Comparison of ENCODE assay signal across 7 mouse cellular contexts in the genomic region with DNA sequence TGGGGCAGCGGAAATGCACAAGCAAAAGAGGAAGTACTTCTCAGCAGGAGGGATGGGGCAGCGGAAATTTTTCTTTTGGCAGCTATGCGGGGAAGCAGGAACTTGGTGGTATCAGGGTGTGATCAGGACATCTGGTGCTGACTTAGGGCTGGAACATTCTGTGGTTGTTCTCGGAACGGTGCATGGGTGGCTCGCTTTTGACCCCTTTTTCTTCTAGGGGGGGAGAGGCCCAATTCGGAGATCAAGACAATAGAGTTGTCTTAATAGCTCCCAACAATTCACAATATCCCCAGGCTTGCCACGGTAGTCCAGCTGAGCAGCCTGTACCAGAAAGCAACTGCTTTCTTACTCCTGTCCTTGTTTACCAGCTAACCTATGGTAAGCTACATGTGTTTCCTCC.
DNase-seq lines count a peak whose midpoint lies in the region; ATAC-seq and TF ChIP-seq lines count a peak whose summit lies in the region.
"Not testable (repeated sequence)": the region's sequence is repeated elsewhere in the genome, so short reads cannot be mapped to it uniquely, and the experiment has no call there.

No protein-coding gene starts in this region.

- 81% methylated on average over 8 of the region's 8 CpGs for WGBS in forebrain, embryonic 12.5 days
- WGBS in hindbrain, embryonic 13.5 days = 65% methylated on average over 8 of the region's 8 CpGs
- 81% methylated on average over 8 of the region's 8 CpGs for WGBS in midbrain, embryonic 10.5 days
- 76% methylated on average over 8 of the region's 8 CpGs for WGBS in midbrain, embryonic 12.5 days
- WGBS in midbrain, embryonic 14.5 days = 80% methylated on average over 8 of the region's 8 CpGs
- 63% methylated on average over 8 of the region's 8 CpGs for WGBS in neural tube, embryonic 13.5 days

- H3K27me3 ChIP-seq in MEL (ENCODE audit: control insufficient read depth in 1 of 2, insufficient read depth in 2 of 2, low read length in 2 of 2); hindbrain, embryonic 13.5 days; midbrain, embryonic 12.5 days; midbrain, embryonic 14.5 days (ENCODE audit: control insufficient read depth, insufficient read depth, low read length); neural tube, embryonic 13.5 days: not testable (repeated sequence)
- H3K27me3 ChIP-seq in forebrain, embryonic 12.5 days = peaks cover 26% of the 10 kb centered on the region; the same call in 1 of the 2 replicates
- H3K27me3 ChIP-seq in midbrain, embryonic 10.5 days (ENCODE audit: low read depth, poor library complexity, severe bottlenecking) = peaks cover 22% of the 10 kb centered on the region; the same call in 1 of the 2 replicates

- not testable (repeated sequence) for TF ChIP-seq EP300 in MEL (IDR thresholded peaks at IDR 0.05; ENCODE audit: low read depth in 1 of 2, low read length in 2 of 2)

- not testable (repeated sequence) for H3K4me1 ChIP-seq in MEL (ENCODE audit: control insufficient read depth in 1 of 2, insufficient read depth in 2 of 2, low read length in 2 of 2)
- peaks cover 34% of the 10 kb centered on the region for H3K4me1 ChIP-seq in forebrain, embryonic 12.5 days
- H3K4me1 ChIP-seq in hindbrain, embryonic 13.5 days (replicated peaks) = peaks cover 35% of the 10 kb centered on the region
- peaks cover 61% of the 10 kb centered on the region for H3K4me1 ChIP-seq in midbrain, embryonic 10.5 days
- peaks cover 31% of the 10 kb centered on the region for H3K4me1 ChIP-seq in midbrain, embryonic 12.5 days
- peaks cover 13% of the 10 kb centered on the region for H3K4me1 ChIP-seq in midbrain, embryonic 14.5 days (ENCODE audit: control insufficient read depth, insufficient read depth, low read length)
- peaks cover 55% of the 10 kb centered on the region for H3K4me1 ChIP-seq in neural tube, embryonic 13.5 days (replicated peaks)

- peak; percentile 6 for DNase-seq in MEL (ENCODE audit: low read depth, low spot score)
- DNase-seq in midbrain, embryonic 10.5 days (ENCODE audit: low spot score); midbrain, embryonic 14.5 days: not testable (repeated sequence)

- H3K9ac ChIP-seq in MEL (ENCODE audit: control insufficient read depth, low read depth, low read length, poor library complexity, severe bottlenecking); forebrain, embryonic 12.5 days; hindbrain, embryonic 13.5 days; midbrain, embryonic 12.5 days (replicated peaks); midbrain, embryonic 14.5 days (replicated peaks; ENCODE audit: low read length); neural tube, embryonic 13.5 days: not testable (repeated sequence)

- not testable (repeated sequence) for TF ChIP-seq RAD21 in MEL (IDR thresholded peaks at IDR 0.05; ENCODE audit: low read depth, low read length)

- not testable (repeated sequence) for H3K36me3 ChIP-seq in MEL (ENCODE audit: control insufficient read depth in 1 of 2, insufficient read depth in 2 of 2, low read length in 2 of 2); forebrain, embryonic 12.5 days (replicated peaks); hindbrain, embryonic 13.5 days; midbrain, embryonic 10.5 days; midbrain, embryonic 12.5 days; midbrain, embryonic 14.5 days (ENCODE audit: control insufficient read depth, insufficient read depth, low read length); neural tube, embryonic 13.5 days

- not testable (repeated sequence) for H3K79me2 ChIP-seq in MEL (ENCODE audit: control insufficient read depth, insufficient read depth, low read length, poor library complexity)

- H3K4me2 ChIP-seq in forebrain, embryonic 12.5 days; hindbrain, embryonic 13.5 days; midbrain, embryonic 12.5 days (replicated peaks); midbrain, embryonic 14.5 days (ENCODE audit: low read length); neural tube, embryonic 13.5 days: not testable (repeated sequence)

- not testable (repeated sequence) for H3K9me3 ChIP-seq in MEL (replicated peaks; ENCODE audit: insufficient read depth, low read length); forebrain, embryonic 12.5 days; hindbrain, embryonic 13.5 days; midbrain, embryonic 10.5 days (replicated peaks); midbrain, embryonic 12.5 days; midbrain, embryonic 14.5 days (ENCODE audit: control insufficient read depth, low read length); neural tube, embryonic 13.5 days

- not testable (repeated sequence) for H3K27ac ChIP-seq in MEL (ENCODE audit: control insufficient read depth, low read depth, low read length)
- peak overlapping the region; percentile 19; the same call in 1 of the 2 replicates for H3K27ac ChIP-seq in forebrain, embryonic 12.5 days
- peak overlapping the region; percentile 82; the same call in 1 of the 2 replicates for H3K27ac ChIP-seq in hindbrain, embryonic 13.5 days
- H3K27ac ChIP-seq in midbrain, embryonic 10.5 days (replicated peaks) = peak overlapping the region; percentile 19; the same call in 1 of the 2 replicates
- H3K27ac ChIP-seq in midbrain, embryonic 12.5 days (replicated peaks) = 0 out of 2 replicates have a peak overlapping the region, but pooled peaks have one; percentile 46
- peak overlapping the region; percentile 49; the same call in 1 of the 2 replicates for H3K27ac ChIP-seq in midbrain, embryonic 14.5 days (replicated peaks; ENCODE audit: low read depth, low read length)
- peak overlapping the region; percentile 84 for H3K27ac ChIP-seq in neural tube, embryonic 13.5 days (replicated peaks)

- not testable (repeated sequence) for H3K4me3 ChIP-seq in MEL (ENCODE audit: control insufficient read depth in 1 of 2, insufficient read depth in 1 of 2, low read depth in 2 of 2, low read length in 2 of 2); forebrain, embryonic 12.5 days (replicated peaks); hindbrain, embryonic 13.5 days; midbrain, embryonic 10.5 days; midbrain, embryonic 12.5 days; midbrain, embryonic 14.5 days (replicated peaks; ENCODE audit: low read depth, low read length); neural tube, embryonic 13.5 days

- ATAC-seq in forebrain, embryonic 12.5 days (ENCODE audit: low FRiP score); hindbrain, embryonic 13.5 days (ENCODE audit: low FRiP score); midbrain, embryonic 12.5 days (ENCODE audit: low FRiP score, low read depth); midbrain, embryonic 14.5 days (ENCODE audit: low FRiP score, low TSS enrichment); neural tube, embryonic 13.5 days (ENCODE audit: low read depth): not testable (repeated sequence)

- TF ChIP-seq CTCF in MEL (IDR thresholded peaks at IDR 0.05 in 2 of 3, conservative IDR thresholded peaks at IDR 0.05 in 1 of 3; ENCODE audit: control insufficient read depth in 1 of 3, insufficient read depth in 1 of 3, low read depth in 2 of 3, low read length in 3 of 3, poor library complexity in 1 of 3, severe bottlenecking in 1 of 3) = not testable (repeated sequence)

- TF ChIP-seq POLR2A in MEL (IDR thresholded peaks at IDR 0.05; ENCODE audit: control insufficient read depth in 1 of 2, insufficient read depth in 1 of 2, low read depth in 1 of 2, low read length in 2 of 2, poor library complexity in 1 of 2) = not testable (repeated sequence)
